Mouse (Mus musculus) limb, embryonic 14.5 days (tissue): ENCODE measurements at regions not wholly inside any gene's neighbourhood (a gene's known extent, or its start where the extent isn't known, plus 50 kb on each side); places are given as distances from the start of the nearest gene placed in this dataset.

Experiments
- ATAC-seq: fragments of 200-750 bp; cut with Nextera tagmentation; 2 replicates; pipeline ENCODE4 v1.8.0; 2017; ENCODE audit warnings: low read depth, moderate number of reproducible peaks, moderate TSS enrichment; ENCODE audit not compliant: low FRiP score
- DNase-seq: peaks from one replicate; pipeline ENCODE4 v3.0.0-alpha.2; 2015; ENCODE audit warnings: low spot score
- H3K27ac ChIP-seq: fragments of 300-500 bp; sonication (generic); replicated peaks from 2 replicates; pipeline ENCODE4 v1.5.1; 2014; ENCODE audit warnings: low read depth, mild to moderate bottlenecking, low read length, moderate library complexity, mixed read lengths
- H3K27me3 ChIP-seq: fragments of 300-500 bp; sonication (generic); 2 replicates; pipeline ENCODE4 v1.6.1; 2014; ENCODE audit warnings: low read length, mixed read lengths; ENCODE audit not compliant: control insufficient read depth, insufficient read depth
- H3K36me3 ChIP-seq: fragments of 300-500 bp; sonication (generic); 2 replicates; pipeline ENCODE4 v1.6.1; 2014; ENCODE audit warnings: mild to moderate bottlenecking, low read length, moderate library complexity, mixed read lengths; ENCODE audit not compliant: control insufficient read depth, insufficient read depth
- H3K4me1 ChIP-seq: fragments of 300-500 bp; sonication (generic); 2 replicates; pipeline ENCODE4 v1.6.1; 2014; ENCODE audit warnings: antibody characterized with exemption, low read length, mixed read lengths; ENCODE audit not compliant: control insufficient read depth, insufficient read depth
- H3K4me2 ChIP-seq: fragments of 300-500 bp; sonication (generic); replicated peaks from 2 replicates; pipeline ENCODE4 v1.6.1; 2014; ENCODE audit warnings: low read depth, mild to moderate bottlenecking, low read length, moderate library complexity; ENCODE audit not compliant: severe bottlenecking
- H3K4me3 ChIP-seq: fragments of 300-500 bp; sonication (generic); replicated peaks from 2 replicates; pipeline ENCODE4 v1.5.1; 2014; ENCODE audit warnings: low read length
- H3K9ac ChIP-seq: fragments of 300-500 bp; sonication (generic); 2 replicates; pipeline ENCODE4 v1.6.1; 2014; ENCODE audit warnings: mild to moderate bottlenecking, low read depth, low read length, moderate library complexity; ENCODE audit not compliant: severe bottlenecking
- H3K9me3 ChIP-seq: fragments of 300-500 bp; sonication (generic); 2 replicates; pipeline ENCODE4 v1.6.1; 2016; ENCODE audit warnings: low read length; ENCODE audit not compliant: control insufficient read depth
- POLR2A ChIP-seq: fragments of 200-500 bp; IDR thresholded peaks from 2 replicates; pipeline ENCODE4 v1.8.0; 2012; ENCODE audit warnings: inconsistent platforms, mild to moderate bottlenecking, moderate library complexity, borderline replicate concordance; ENCODE audit not compliant: insufficient read depth, insufficient read length; ENCODE audit errors: extremely low read depth
- WGBS: fragments of 180-500 bp; shearing (Covaris S2); extraction: QIAGEN DNeasy Blood & Tissue Kit; methylation state at CpG from one replicate; pipeline ENCODE4 v1.1.7; 2014; 5-methylcytosine and 5-hydroxymethylcytosine counted together

DNA sequence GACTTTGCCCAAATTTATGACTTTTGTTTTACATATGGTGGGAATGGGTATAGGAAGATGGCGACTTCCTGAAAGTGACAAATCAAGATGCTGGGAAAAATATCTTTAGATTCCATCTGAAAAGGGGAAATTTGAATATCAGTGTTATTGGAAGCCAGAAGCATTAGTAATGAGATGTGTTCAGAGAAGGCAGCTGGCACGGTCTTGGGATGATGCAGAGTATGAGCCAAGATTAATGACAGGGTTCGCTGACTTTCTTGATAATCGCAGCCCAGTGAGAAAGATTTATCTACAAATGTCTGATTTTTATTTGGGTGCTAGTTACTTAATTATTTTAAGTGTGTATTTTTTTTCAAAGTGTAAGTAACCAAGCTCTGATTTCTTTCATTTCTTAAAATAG is 463.2 kb downstream of the D3Ertd751e start:
- no peak overlapping the region for H3K4me3 ChIP-seq
- ATAC-seq: no peak
- H3K4me1 ChIP-seq: no peaks in the 10 kb centered on the region
- H3K27ac ChIP-seq: no peak overlapping the region
- H3K9ac ChIP-seq: no peak overlapping the region
- no peak for DNase-seq
- 95% methylated on average over 4 of the region's 4 CpGs for WGBS
- no peaks in the 10 kb centered on the region for H3K27me3 ChIP-seq
- H3K4me2 ChIP-seq: no peak overlapping the region
- no peaks in the 10 kb centered on the region for H3K9me3 ChIP-seq
- no peaks in the 10 kb centered on the region for H3K36me3 ChIP-seq
- no peak for TF ChIP-seq POLR2A

DNA sequence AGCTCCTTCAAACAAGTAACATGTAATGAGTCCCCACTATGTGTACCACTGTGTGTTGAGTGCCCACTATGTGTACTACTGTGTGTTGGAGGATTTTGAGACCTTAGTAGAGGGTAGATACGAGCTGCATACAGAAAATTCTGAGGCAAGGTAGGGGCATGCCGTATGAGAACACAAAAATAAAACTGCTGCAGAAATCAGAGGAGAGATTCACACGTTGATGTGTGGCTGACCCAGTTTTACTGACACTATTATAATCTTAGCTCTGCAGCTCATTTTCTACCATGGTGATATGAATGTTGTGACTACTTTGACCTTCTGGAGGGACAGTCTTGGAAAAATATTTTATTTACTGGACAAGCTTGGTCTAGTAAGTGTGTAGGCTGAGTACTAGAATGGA is 469.0 kb downstream of the D3Ertd751e start:
- Histone ChIP-seq H3K9me3 (no peaks in the 10 kb centered on the region), H3K36me3 (no peaks in the 10 kb centered on the region), H3K9ac (no peak overlapping the region), H3K27ac (no peak overlapping the region), H3K27me3 (no peaks in the 10 kb centered on the region), H3K4me1 (0 out of 2 replicates have a peak, but pooled peaks cover 5% of the 10 kb centered on the region), H3K4me2 (no peak overlapping the region), H3K4me3 (no peak overlapping the region)
- ATAC-seq (no peak), DNase-seq (no peak)
- 87% methylated on average over 3 of the region's 3 CpGs for WGBS
- no peak for TF ChIP-seq POLR2A

DNA sequence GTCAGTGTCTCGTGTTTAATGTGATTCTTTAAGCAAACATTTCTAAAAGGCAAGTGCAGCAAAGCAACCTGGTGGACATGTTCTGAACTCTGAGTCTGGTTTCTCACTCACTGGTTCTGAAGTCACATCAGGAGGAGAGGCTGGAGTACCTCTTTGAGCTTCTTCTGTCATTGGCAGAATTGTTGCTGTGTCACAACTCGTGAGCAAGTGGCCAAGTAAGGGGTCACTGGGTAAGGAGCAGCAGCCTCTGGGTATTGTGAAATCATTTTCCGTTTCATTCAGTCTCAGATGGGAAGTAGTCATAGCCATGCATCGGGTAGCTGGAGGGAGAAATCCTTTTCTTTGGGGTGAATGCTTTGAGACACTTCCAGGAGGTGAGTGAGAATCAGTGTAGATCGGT is 470.0 kb downstream of the D3Ertd751e start:
- no peak for ATAC-seq
- no peak for TF ChIP-seq POLR2A
- WGBS: 83% methylated on average over 5 of the region's 5 CpGs
- Histone ChIP-seq H3K36me3 (no peaks in the 10 kb centered on the region), H3K9me3 (no peaks in the 10 kb centered on the region), H3K4me3 (no peak overlapping the region), H3K27ac (no peak overlapping the region), H3K4me1 (0 out of 2 replicates have a peak, but pooled peaks cover 5% of the 10 kb centered on the region), H3K27me3 (no peaks in the 10 kb centered on the region), H3K4me2 (no peak overlapping the region), H3K9ac (no peak overlapping the region)
- DNase-seq: no peak

DNA sequence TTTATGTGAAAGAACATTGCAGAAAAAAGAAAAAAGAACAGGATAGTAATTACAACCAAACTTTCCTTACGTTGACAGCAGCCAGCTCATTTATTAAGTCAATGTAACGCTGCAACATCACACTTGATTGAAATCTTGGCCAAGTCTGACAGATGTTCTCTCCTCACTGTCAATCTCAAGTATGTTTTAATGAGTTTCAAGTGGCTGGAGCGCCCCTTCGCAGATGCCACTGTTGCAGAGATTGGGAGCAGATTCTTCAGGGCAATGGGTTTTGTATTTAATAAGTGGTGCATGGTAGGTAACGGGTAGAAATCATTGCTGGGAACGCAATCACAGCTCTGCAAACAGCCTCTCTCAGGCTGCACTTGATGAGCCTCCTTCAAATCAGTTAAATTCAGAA is 470.8 kb downstream of the D3Ertd751e start:
- WGBS: 77% methylated on average over 6 of the region's 6 CpGs
- H3K27ac ChIP-seq: no peak overlapping the region
- ATAC-seq: no peak

DNA sequence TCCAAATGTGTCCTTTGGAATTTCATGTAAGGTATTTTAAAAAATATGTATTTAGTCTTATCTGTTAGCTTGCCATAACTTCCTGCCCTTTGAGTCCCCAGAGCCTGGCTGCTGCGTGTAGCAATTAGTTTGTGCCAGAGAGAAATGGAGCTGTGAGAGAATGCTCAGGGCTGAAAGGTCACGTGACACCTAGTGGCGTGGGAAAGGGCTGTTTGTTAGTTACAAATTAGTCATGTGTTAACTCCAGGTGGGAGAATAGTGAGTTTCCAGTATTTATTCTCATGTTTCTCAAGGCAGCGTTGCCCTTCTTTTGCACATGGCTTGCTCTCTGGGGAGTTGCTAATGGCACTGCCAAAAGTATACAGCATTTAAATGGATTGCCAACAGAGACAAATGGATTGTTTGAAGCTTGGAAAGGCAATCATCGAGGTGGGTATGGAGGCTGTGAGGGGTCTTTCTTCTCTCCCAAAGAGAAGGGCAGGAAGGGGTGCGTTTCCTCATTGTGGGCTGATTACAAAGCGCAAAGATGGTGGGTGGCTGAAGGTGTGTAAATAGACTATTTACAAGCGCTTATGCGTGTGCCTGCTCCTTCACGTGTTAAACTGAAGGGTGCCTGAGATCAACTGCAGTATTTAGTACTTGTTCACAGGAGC is 472.3 kb downstream of the D3Ertd751e start:
- H3K9me3 ChIP-seq: no peaks in the 10 kb centered on the region

More for the DNA sequence above, 470.8 kb downstream of the D3Ertd751e start:
- H3K36me3 ChIP-seq: no peaks in the 10 kb centered on the region
- no peak overlapping the region for H3K4me3 ChIP-seq
- no peak overlapping the region for H3K9ac ChIP-seq
- no peaks in the 10 kb centered on the region for H3K9me3 ChIP-seq
- no peak for TF ChIP-seq POLR2A
- 0 out of 2 replicates have a peak, but pooled peaks cover 5% of the 10 kb centered on the region for H3K4me1 ChIP-seq
- no peaks in the 10 kb centered on the region for H3K27me3 ChIP-seq
- no peak for DNase-seq
- H3K4me2 ChIP-seq: no peak overlapping the region

More for the DNA sequence above, 472.3 kb downstream of the D3Ertd751e start:
- no peak for TF ChIP-seq POLR2A
- Histone ChIP-seq H3K9ac (no peak overlapping the region), H3K27me3 (no peaks in the 10 kb centered on the region), H3K27ac (no peak overlapping the region), H3K4me1 (0 out of 2 replicates have a peak, but pooled peaks cover 5% of the 10 kb centered on the region), H3K36me3 (no peaks in the 10 kb centered on the region), H3K4me3 (no peak overlapping the region), H3K4me2 (no peak overlapping the region)
- WGBS: 45% methylated on average over 10 of the region's 10 CpGs
- DNase-seq (no peak), ATAC-seq (no peak)
